Mouse (Mus musculus): ENCODE results near the gene Vmn2r4. TPM values are rescaled to one million over a fixed set of nuclear protein-coding genes. Genes with fewer than 3 reads are reported as not detected.

Gene Vmn2r4
- polyA plus RNA-seq, 1 experiment from 2014 or later = not detected

Other genes starting within 250 kb of the Vmn2r4 start
- gene Vmn2r3, start 125.7 kb downstream of the Vmn2r4 start, polyA plus RNA-seq (2014; fragmentation: Nextera tagmentation; extraction: Ambion mirVana) = not detected in 2 replicates
- not detected in 2 replicates for gene Vmn2r5, start 94.5 kb upstream of the Vmn2r4 start, polyA plus RNA-seq (2014; fragmentation: Nextera tagmentation; extraction: Ambion mirVana)
- gene Vmn2r6, start 150.5 kb upstream of the Vmn2r4 start, polyA plus RNA-seq (2014; fragmentation: Nextera tagmentation; extraction: Ambion mirVana) = not detected in 2 replicates

Measured in forebrain, embryonic 11.5 days (tissue).